Mouse (Mus musculus) G1E (cell line): ENCODE measurements around the gene Rnf10.

ENCODE experiments used
- CTCF ChIP-seq: IDR thresholded peaks from 2 replicates; pipeline ENCODE4 v1.5.1; 2012; ENCODE audit warnings: low read depth, low read length, inconsistent platforms, mixed read lengths
- GATA1 ChIP-seq: IDR thresholded peaks from 2 replicates; pipeline ENCODE4 v1.6.1; 2012; ENCODE audit warnings: borderline replicate concordance, low read length, inconsistent platforms, mixed read lengths
- POLR2AphosphoS5 ChIP-seq: IDR thresholded peaks from 2 replicates; pipeline ENCODE4 v1.6.1; 2012; ENCODE audit warnings: low read depth, low read length, inconsistent platforms; ENCODE audit not compliant: insufficient replicate concordance
- TAL1 ChIP-seq: conservative IDR thresholded peaks from 2 replicates; pipeline ENCODE4 v1.6.1; 2012; ENCODE audit warnings: low read depth, low read length, inconsistent platforms, mixed read lengths

GRCm38 (mm10) chr5:115208601-115209000 is 64.1 kb downstream of the Rnf10 start:
- TF ChIP-seq CTCF: no peak
- no peak for TF ChIP-seq TAL1
- TF ChIP-seq POLR2AphosphoS5: no peak
- no peak for TF ChIP-seq GATA1
